Mouse (Mus musculus): ENCODE measurements around the gene Ptgfrn. TPM values are rescaled to one million over a fixed set of nuclear protein-coding genes. Genes with fewer than 3 reads are reported as not detected.

The Ptgfrn gene
- polyA plus RNA-seq, 1 experiment from 2014 or later = 4.4 TPM

- Histone ChIP-seq H3K4me3 (replicated peaks) (no peak overlapping the region), H3K9me3 (no peaks in the 10 kb centered on the region), H3K4me2 (replicated peaks) (no peak overlapping the region), H3K9ac (no peak overlapping the region), H3K4me1 (replicated peaks) (peaks cover 9% of the 10 kb centered on the region; the same call in 1 of the 2 replicates), H3K27ac (no peak overlapping the region), H3K36me3 (no peaks in the 10 kb centered on the region), H3K27me3 (replicated peaks) (no peaks in the 10 kb centered on the region)
- WGBS = 96% methylated on average over 9 of the region's 9 CpGs
- no peak for ATAC-seq
Measured at GRCm38 (mm10) chr3:101134861-101135260, 24.8 kb upstream of the Ptgfrn start.

GRCm38 (mm10) chr3:101132981-101133380 is 22.9 kb upstream of the Ptgfrn start:
- ATAC-seq = no peak
- H3K27me3 ChIP-seq (replicated peaks) = no peaks in the 10 kb centered on the region
- H3K36me3 ChIP-seq = no peaks in the 10 kb centered on the region
- H3K9ac ChIP-seq = no peak overlapping the region
- WGBS = 85% methylated on average over 6 of the region's 6 CpGs
- H3K4me2 ChIP-seq (replicated peaks) = no peak overlapping the region
- H3K4me1 ChIP-seq (replicated peaks) = peaks cover 9% of the 10 kb centered on the region; the same call in 1 of the 2 replicates
- no peak overlapping the region for H3K4me3 ChIP-seq (replicated peaks)
- H3K9me3 ChIP-seq = no peaks in the 10 kb centered on the region
- H3K27ac ChIP-seq = no peak overlapping the region

DNA sequence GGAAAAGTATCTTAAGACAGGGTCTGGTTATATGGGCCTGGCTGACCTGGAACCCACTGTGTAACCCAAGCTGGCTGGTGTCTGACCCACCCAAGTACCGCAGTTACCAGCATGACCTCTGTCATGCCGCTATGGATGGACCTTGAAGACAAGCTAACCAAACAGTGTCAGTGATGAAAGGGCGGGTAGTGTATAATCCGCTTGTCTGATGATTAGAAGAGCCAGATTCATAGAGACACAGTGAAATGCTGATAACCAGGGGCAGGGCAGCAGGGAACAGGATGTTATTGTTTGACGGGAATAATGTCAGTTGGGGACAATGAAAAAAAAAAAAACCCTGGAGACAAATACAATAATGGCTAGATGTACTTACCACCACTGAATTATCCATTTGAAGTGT is 21.7 kb upstream of the Ptgfrn start:
- H3K9ac ChIP-seq = no peak overlapping the region
- H3K4me2 ChIP-seq (replicated peaks) = no peak overlapping the region
- H3K27ac ChIP-seq = no peak overlapping the region
- WGBS = 71% methylated on average over 5 of the region's 5 CpGs
- H3K36me3 ChIP-seq = no peaks in the 10 kb centered on the region
- no peaks in the 10 kb centered on the region for H3K27me3 ChIP-seq (replicated peaks)
- peaks cover 9% of the 10 kb centered on the region; the same call in 1 of the 2 replicates for H3K4me1 ChIP-seq (replicated peaks)
- ATAC-seq = no peak
- no peak overlapping the region for H3K4me3 ChIP-seq (replicated peaks)
- no peaks in the 10 kb centered on the region for H3K9me3 ChIP-seq

DNA sequence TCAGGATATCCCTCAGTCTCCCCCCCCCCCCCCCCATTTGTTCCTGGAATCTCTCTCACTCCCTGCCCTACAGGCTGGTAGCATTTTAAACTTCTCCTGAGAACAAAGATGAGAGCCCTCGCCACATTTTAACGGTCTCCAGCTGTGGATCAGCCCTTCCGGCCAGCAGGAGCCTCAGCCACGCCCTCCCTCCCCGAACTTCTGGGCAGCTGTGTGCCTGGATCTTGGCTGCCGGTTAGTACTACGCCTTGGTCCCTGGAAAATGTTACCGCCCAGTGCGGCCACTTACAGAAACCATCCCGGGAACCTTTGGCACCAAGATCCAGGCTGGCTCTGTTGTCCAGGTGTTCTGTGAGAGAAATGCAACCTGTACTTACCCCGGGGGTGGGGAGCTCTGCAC is 20.4 kb upstream of the Ptgfrn start:
- no peaks in the 10 kb centered on the region for H3K36me3 ChIP-seq
- H3K27me3 ChIP-seq (replicated peaks) = no peaks in the 10 kb centered on the region
- H3K4me2 ChIP-seq (replicated peaks) = peak overlapping the region; percentile 54
- ATAC-seq = peak; percentile 61; the same call in 1 of the 2 replicates
- no peak overlapping the region for H3K4me3 ChIP-seq (replicated peaks)
- H3K27ac ChIP-seq = no peak overlapping the region
- WGBS = 5% methylated on average over 11 of the region's 11 CpGs
- no peaks in the 10 kb centered on the region for H3K9me3 ChIP-seq
- H3K4me1 ChIP-seq (replicated peaks) = peaks cover 4% of the 10 kb centered on the region; the same call in 1 of the 2 replicates
- H3K9ac ChIP-seq = no peak overlapping the region

GRCm38 (mm10) chr3:101129620-101130019 is 19.5 kb upstream of the Ptgfrn start:
- no peaks in the 10 kb centered on the region for H3K36me3 ChIP-seq
- peaks cover 4% of the 10 kb centered on the region; the same call in 1 of the 2 replicates for H3K4me1 ChIP-seq (replicated peaks)
- no peak overlapping the region for H3K4me3 ChIP-seq (replicated peaks)
- H3K9ac ChIP-seq = no peak overlapping the region
- H3K27ac ChIP-seq = no peak overlapping the region
- no peak overlapping the region for H3K4me2 ChIP-seq (replicated peaks)
- no peaks in the 10 kb centered on the region for H3K27me3 ChIP-seq (replicated peaks)
- no peak for ATAC-seq
- 82% methylated on average over 3 of the region's 3 CpGs for WGBS
- no peaks in the 10 kb centered on the region for H3K9me3 ChIP-seq

DNA sequence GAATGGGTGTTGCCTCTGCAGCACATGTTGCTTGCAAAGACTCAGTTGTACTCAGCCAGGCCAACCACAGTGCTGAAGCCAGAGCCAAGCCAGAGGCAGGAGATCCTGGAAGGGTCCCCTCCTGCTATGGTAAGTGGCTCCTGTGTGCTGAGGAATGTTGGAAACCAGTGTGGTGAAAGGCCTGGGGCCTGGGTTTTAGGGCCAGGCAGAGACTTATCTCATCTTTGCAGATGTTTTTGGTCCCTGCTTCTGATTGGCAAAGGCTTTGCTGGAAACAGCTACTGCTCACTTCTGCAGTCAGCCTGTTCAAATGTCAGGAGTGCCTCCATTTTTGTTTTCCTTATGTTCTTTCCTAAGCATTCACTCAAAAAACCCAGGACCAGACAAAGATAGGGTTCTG is 19.0 kb upstream of the Ptgfrn start:
- H3K4me2 ChIP-seq (replicated peaks) = no peak overlapping the region
- H3K4me3 ChIP-seq (replicated peaks) = no peak overlapping the region
- H3K9me3 ChIP-seq = no peaks in the 10 kb centered on the region
- no peak overlapping the region for H3K9ac ChIP-seq
- no peak overlapping the region for H3K27ac ChIP-seq
- H3K4me1 ChIP-seq (replicated peaks) = peaks cover 4% of the 10 kb centered on the region; the same call in 1 of the 2 replicates
- no peak for ATAC-seq
- no peaks in the 10 kb centered on the region for H3K36me3 ChIP-seq
- no peaks in the 10 kb centered on the region for H3K27me3 ChIP-seq (replicated peaks)

DNA sequence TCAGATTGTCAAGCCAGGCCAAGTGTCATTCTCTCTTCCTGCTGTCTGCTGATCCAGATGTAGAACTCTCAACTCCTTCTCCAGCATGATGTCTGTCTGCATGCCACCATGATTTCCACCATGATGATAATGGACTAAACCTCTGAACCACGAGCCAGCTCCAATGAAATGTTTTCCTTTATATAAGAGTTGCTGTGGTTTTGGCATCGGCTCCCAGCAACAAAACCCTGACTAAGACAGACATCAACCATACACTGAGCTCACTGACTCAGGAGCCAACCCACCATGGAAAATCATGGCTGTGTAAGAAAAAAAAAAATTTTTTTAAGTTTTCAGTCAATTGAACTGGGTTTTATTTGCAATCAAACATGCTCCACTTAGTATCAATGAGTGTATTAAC is 17.7 kb upstream of the Ptgfrn start:
- H3K4me3 ChIP-seq (replicated peaks) = no peak overlapping the region
- peaks cover 4% of the 10 kb centered on the region; the same call in 1 of the 2 replicates for H3K4me1 ChIP-seq (replicated peaks)
- no peaks in the 10 kb centered on the region for H3K36me3 ChIP-seq
- no peak overlapping the region for H3K4me2 ChIP-seq (replicated peaks)
- no peaks in the 10 kb centered on the region for H3K9me3 ChIP-seq
- ATAC-seq = no peak
- H3K27ac ChIP-seq = no peak overlapping the region
- WGBS = 83% methylated on average over 2 of the region's 2 CpGs
- no peaks in the 10 kb centered on the region for H3K27me3 ChIP-seq (replicated peaks)
- no peak overlapping the region for H3K9ac ChIP-seq

DNA sequence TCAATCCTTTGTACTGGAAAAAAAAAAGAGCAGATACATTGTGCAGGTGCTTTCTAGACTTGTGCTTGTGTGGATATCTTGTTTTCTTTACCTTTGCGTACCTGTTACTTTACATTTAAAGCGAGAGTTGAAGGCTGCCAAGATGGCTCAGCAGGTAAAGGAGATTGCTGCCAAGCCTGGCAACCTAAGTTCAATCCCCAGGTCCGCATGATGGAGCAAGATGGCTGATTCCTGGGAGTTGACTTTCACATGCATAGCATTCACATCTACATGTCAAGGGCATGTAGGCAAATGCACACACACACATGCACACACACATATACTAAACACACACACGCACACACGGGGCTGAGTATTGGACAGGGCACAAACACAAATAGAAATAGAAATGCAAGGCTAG is 14.6 kb upstream of the Ptgfrn start:
- Histone ChIP-seq H3K4me3 (replicated peaks) (no peak overlapping the region), H3K9me3 (no peaks in the 10 kb centered on the region), H3K4me1 (replicated peaks) (no peaks in the 10 kb centered on the region), H3K27ac (no peak overlapping the region), H3K9ac (no peak overlapping the region), H3K36me3 (no peaks in the 10 kb centered on the region), H3K4me2 (replicated peaks) (no peak overlapping the region), H3K27me3 (replicated peaks) (no peaks in the 10 kb centered on the region)
- no peak for ATAC-seq
- WGBS = 92% methylated on average over 5 of the region's 5 CpGs

DNA sequence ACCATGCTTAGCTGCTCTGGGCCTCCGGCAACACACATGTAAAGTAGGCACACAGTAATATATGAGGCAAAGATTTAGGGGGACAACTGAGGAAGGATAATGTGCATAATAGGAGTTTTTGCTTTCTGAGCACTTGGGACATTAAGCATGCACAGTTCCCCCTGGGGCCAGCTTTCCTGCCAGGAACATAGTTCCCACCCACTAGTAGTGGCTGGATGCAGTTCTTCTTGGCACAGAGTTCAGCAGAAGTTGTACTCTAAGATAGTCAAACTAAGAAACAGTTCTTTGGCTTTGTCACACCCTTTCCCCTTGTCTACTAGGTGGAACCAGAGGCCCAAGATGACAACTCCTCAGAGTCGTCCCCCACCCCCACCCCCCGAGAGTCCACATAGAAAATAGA is 12.4 kb upstream of the Ptgfrn start:
- Histone ChIP-seq H3K4me2 (replicated peaks) (no peak overlapping the region), H3K27me3 (replicated peaks) (no peaks in the 10 kb centered on the region), H3K9me3 (no peaks in the 10 kb centered on the region), H3K27ac (no peak overlapping the region), H3K4me1 (replicated peaks) (no peaks in the 10 kb centered on the region), H3K9ac (no peak overlapping the region), H3K36me3 (no peaks in the 10 kb centered on the region), H3K4me3 (replicated peaks) (no peak overlapping the region)
- 76% methylated on average over 3 of the region's 3 CpGs for WGBS
- no peak for ATAC-seq

DNA sequence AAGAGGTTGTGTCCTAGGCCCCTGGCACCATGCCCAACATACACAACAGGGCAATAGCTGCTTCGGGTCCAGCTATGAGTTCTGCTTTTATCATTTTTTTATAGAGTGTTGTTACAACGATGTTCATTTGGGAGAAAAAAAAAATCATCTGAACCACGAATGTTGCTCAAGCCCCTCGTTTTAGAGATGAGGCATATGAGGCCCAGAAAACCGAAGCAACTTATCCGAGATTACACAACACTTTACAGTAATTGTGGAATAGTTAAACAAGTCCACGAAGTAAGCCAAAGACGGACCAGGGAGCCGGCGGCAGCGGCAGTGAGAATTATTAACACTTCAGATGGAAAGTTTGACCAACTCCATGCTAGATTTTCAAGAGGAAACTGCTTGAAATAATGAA is 7.7 kb upstream of the Ptgfrn start:
- H3K36me3 ChIP-seq = no peaks in the 10 kb centered on the region
- no peak overlapping the region for H3K4me3 ChIP-seq (replicated peaks)
- H3K27me3 ChIP-seq (replicated peaks) = no peaks in the 10 kb centered on the region
- H3K4me2 ChIP-seq (replicated peaks) = no peak overlapping the region
- WGBS = 89% methylated on average over 11 of the region's 11 CpGs
- no peak overlapping the region for H3K9ac ChIP-seq
- H3K9me3 ChIP-seq = no peaks in the 10 kb centered on the region
- H3K4me1 ChIP-seq (replicated peaks) = no peaks in the 10 kb centered on the region
- ATAC-seq = no peak
- H3K27ac ChIP-seq = no peak overlapping the region

- 91% methylated on average over 8 of the region's 8 CpGs for WGBS
- Histone ChIP-seq H3K9ac (no peak overlapping the region), H3K27ac (no peak overlapping the region), H3K9me3 (no peaks in the 10 kb centered on the region), H3K4me3 (replicated peaks) (no peak overlapping the region), H3K4me2 (replicated peaks) (no peak overlapping the region), H3K4me1 (replicated peaks) (no peaks in the 10 kb centered on the region), H3K27me3 (replicated peaks) (no peaks in the 10 kb centered on the region), H3K36me3 (no peaks in the 10 kb centered on the region)
- ATAC-seq = no peak
Measured at GRCm38 (mm10) chr3:101117386-101117749, 7.3 kb upstream of the Ptgfrn start.

GRCm38 (mm10) chr3:101116431-101117385 is 6.6 kb upstream of the Ptgfrn start:
- H3K4me2 ChIP-seq (replicated peaks) = 0 out of 2 replicates have a peak overlapping the region, but pooled peaks have one; percentile 5
- no peaks in the 10 kb centered on the region for H3K36me3 ChIP-seq
- no peak overlapping the region for H3K27ac ChIP-seq
- H3K9me3 ChIP-seq = no peaks in the 10 kb centered on the region
- H3K4me1 ChIP-seq (replicated peaks) = no peaks in the 10 kb centered on the region
- no peak for ATAC-seq
- no peak overlapping the region for H3K9ac ChIP-seq
- no peaks in the 10 kb centered on the region for H3K27me3 ChIP-seq (replicated peaks)
- WGBS = 45% methylated on average over 25 of the region's 25 CpGs
- no peak overlapping the region for H3K4me3 ChIP-seq (replicated peaks)

- Histone ChIP-seq H3K4me2 (replicated peaks) (no peak overlapping the region), H3K27me3 (replicated peaks) (no peaks in the 10 kb centered on the region), H3K27ac (peak overlapping the region; percentile 71), H3K4me3 (replicated peaks) (no peak overlapping the region), H3K36me3 (no peaks in the 10 kb centered on the region), H3K4me1 (replicated peaks) (peaks cover 20% of the 10 kb centered on the region), H3K9ac (no peak overlapping the region), H3K9me3 (no peaks in the 10 kb centered on the region)
- no peak for ATAC-seq
- 77% methylated on average over 5 of the region's 5 CpGs for WGBS
Measured at GRCm38 (mm10) chr3:101112518-101112894, 2.4 kb upstream of the Ptgfrn start.

Measured in intestine, embryonic 15.5 days (tissue).